Mouse (Mus musculus) testis, adult 2 months (tissue): ENCODE measurements around the gene Pdik1l. TPM values are rescaled to one million over a fixed set of nuclear protein-coding genes. Genes with fewer than 3 reads are reported as not detected.
A peak's percentile ranks its signal among the peaks of the same experiment; 100 is the strongest.

Experiments used
- H3K27ac ChIP-seq: fragments of 200-500 bp; 2 replicates; pipeline ENCODE4 v1.5.1; 2012; ENCODE audit warnings: low read depth, low read length; ENCODE audit not compliant: control insufficient read depth, insufficient read depth
- H3K27me3 ChIP-seq: fragments of 200-500 bp; 2 replicates; pipeline ENCODE4 v1.6.1; 2012; ENCODE audit warnings: mild to moderate bottlenecking, low read length, moderate library complexity; ENCODE audit not compliant: control insufficient read depth, insufficient read depth
- H3K36me3 ChIP-seq: fragments of 200-500 bp; 2 replicates; pipeline ENCODE4 v1.6.1; 2012; ENCODE audit warnings: mild to moderate bottlenecking, low read length; ENCODE audit not compliant: control insufficient read depth, insufficient read depth
- H3K4me1 ChIP-seq: fragments of 200-500 bp; 2 replicates; pipeline ENCODE4 v1.6.1; 2012; ENCODE audit warnings: low read length; ENCODE audit not compliant: control insufficient read depth, insufficient read depth
- H3K4me3 ChIP-seq: fragments of 200-500 bp; 2 replicates; pipeline ENCODE4 v1.5.1; 2012; ENCODE audit warnings: low read depth, mild to moderate bottlenecking, low read length, moderate library complexity, mixed read lengths; ENCODE audit not compliant: control insufficient read depth
- CTCF ChIP-seq: fragments of 200-500 bp; IDR thresholded peaks from 2 replicates; pipeline ENCODE4 v1.5.1; 2012; ENCODE audit warnings: low read depth, mild to moderate bottlenecking, inconsistent platforms, low read length, moderate library complexity; ENCODE audit not compliant: control insufficient read depth, insufficient read depth, insufficient replicate concordance
- POLR2A ChIP-seq: fragments of 200-500 bp; IDR thresholded peaks from 2 replicates; pipeline ENCODE4 v1.6.1; 2012; ENCODE audit warnings: low read depth, mild to moderate bottlenecking, inconsistent platforms, low read length, moderate library complexity; ENCODE audit not compliant: control insufficient read depth
- polyA plus RNA-seq: library from polyadenylated mRNA; depleted of rRNA; stranded (reverse); fragments of >200 nt; gene quantifications from 2 replicates; pipeline ENCODE4 v1.2.3, GENCODE M21; 2012

Gene Pdik1l
- polyA plus RNA-seq, 1 experiment = 6.2 TPM

GRCm38 (mm10) chr4:134312341-134312740 lies 24.6 kb upstream of the Pdik1l start:
- Histone ChIP-seq H3K27ac (no peak overlapping the region), H3K27me3 (no peaks in the 10 kb centered on the region), H3K4me1 (peaks cover 11% of the 10 kb centered on the region), H3K36me3 (no peaks in the 10 kb centered on the region), H3K4me3 (no peak overlapping the region)
- TF ChIP-seq POLR2A = no peak
- no peak for TF ChIP-seq CTCF

GRCm38 (mm10) chr4:134311784-134312183 lies 24.1 kb upstream of the Pdik1l start:
- Histone ChIP-seq H3K4me1 (peaks cover 11% of the 10 kb centered on the region), H3K4me3 (no peak overlapping the region), H3K27me3 (no peaks in the 10 kb centered on the region), H3K27ac (no peak overlapping the region), H3K36me3 (no peaks in the 10 kb centered on the region)
- TF ChIP-seq CTCF (no peak), POLR2A (no peak)

GRCm38 (mm10) chr4:134310656-134311055 lies 23.0 kb upstream of the Pdik1l start:
- Histone ChIP-seq H3K4me1 (peaks cover 4% of the 10 kb centered on the region), H3K27me3 (no peaks in the 10 kb centered on the region), H3K27ac (no peak overlapping the region), H3K36me3 (no peaks in the 10 kb centered on the region), H3K4me3 (no peak overlapping the region)
- TF ChIP-seq CTCF (no peak), POLR2A (no peak)

- Histone ChIP-seq H3K4me1 (peaks cover 2% of the 10 kb centered on the region), H3K36me3 (no peaks in the 10 kb centered on the region), H3K27ac (no peak overlapping the region), H3K4me3 (no peak overlapping the region), H3K27me3 (no peaks in the 10 kb centered on the region)
- no peak for TF ChIP-seq POLR2A
- TF ChIP-seq CTCF = no peak
These were observed 22.4 kb upstream of the Pdik1l start for GRCm38 (mm10) chr4:134310106-134310505.

- TF ChIP-seq POLR2A (no peak), CTCF (peak; percentile 30; the same call in 1 of the 2 replicates)
- H3K4me1 ChIP-seq = no peaks in the 10 kb centered on the region; the same call in 1 of the 2 replicates
- no peak overlapping the region for H3K27ac ChIP-seq
- no peaks in the 10 kb centered on the region for H3K27me3 ChIP-seq
- H3K4me3 ChIP-seq = no peak overlapping the region
- no peaks in the 10 kb centered on the region for H3K36me3 ChIP-seq
These were observed 19.8 kb upstream of the Pdik1l start for GRCm38 (mm10) chr4:134307367-134308072.

GRCm38 (mm10) chr4:134306963-134307362 lies 19.3 kb upstream of the Pdik1l start:
- Histone ChIP-seq H3K4me3 (no peak overlapping the region), H3K4me1 (no peaks in the 10 kb centered on the region; the same call in 1 of the 2 replicates), H3K36me3 (no peaks in the 10 kb centered on the region), H3K27ac (no peak overlapping the region), H3K27me3 (no peaks in the 10 kb centered on the region)
- no peak for TF ChIP-seq POLR2A
- TF ChIP-seq CTCF = no peak

- H3K36me3 ChIP-seq = no peaks in the 10 kb centered on the region
- TF ChIP-seq CTCF (no peak), POLR2A (no peak)
- H3K27ac ChIP-seq = no peak overlapping the region
- no peaks in the 10 kb centered on the region for H3K4me1 ChIP-seq
- H3K4me3 ChIP-seq = no peak overlapping the region
- no peaks in the 10 kb centered on the region for H3K27me3 ChIP-seq
These were observed 14.4 kb upstream of the Pdik1l start for GRCm38 (mm10) chr4:134302084-134302483.

- no peaks in the 10 kb centered on the region for H3K4me1 ChIP-seq
- no peaks in the 10 kb centered on the region for H3K27me3 ChIP-seq
- TF ChIP-seq POLR2A (no peak), CTCF (no peak)
- H3K27ac ChIP-seq = no peak overlapping the region
- no peaks in the 10 kb centered on the region for H3K36me3 ChIP-seq
- no peak overlapping the region for H3K4me3 ChIP-seq
These were observed 12.6 kb upstream of the Pdik1l start for GRCm38 (mm10) chr4:134300316-134300715.
